Mouse (Mus musculus) large intestine, adult 2 months (tissue): ENCODE results near the gene Psmb5. TPM values are rescaled to one million over a fixed set of nuclear protein-coding genes. Genes with fewer than 3 reads are reported as not detected.

Experiments
- DNase-seq: peaks from one replicate; pipeline ENCODE4 v3.0.0-alpha.2; 2012; ENCODE audit warnings: low read depth, low spot score
- WGBS: fragments of 180-500 bp; shearing (Covaris S2); methylation state at CpG from one replicate; pipeline ENCODE4 v1.1.7; 2018; 5-methylcytosine and 5-hydroxymethylcytosine counted together
- polyA plus RNA-seq: library from polyadenylated mRNA; depleted of rRNA; stranded (reverse); fragments of >200 nt; gene quantifications from 2 replicates; pipeline ENCODE4 v1.2.3, GENCODE M21; 2012; rRNA removed

The Psmb5 gene
- polyA plus RNA-seq, 1 experiment, result 183 TPM

DNA sequence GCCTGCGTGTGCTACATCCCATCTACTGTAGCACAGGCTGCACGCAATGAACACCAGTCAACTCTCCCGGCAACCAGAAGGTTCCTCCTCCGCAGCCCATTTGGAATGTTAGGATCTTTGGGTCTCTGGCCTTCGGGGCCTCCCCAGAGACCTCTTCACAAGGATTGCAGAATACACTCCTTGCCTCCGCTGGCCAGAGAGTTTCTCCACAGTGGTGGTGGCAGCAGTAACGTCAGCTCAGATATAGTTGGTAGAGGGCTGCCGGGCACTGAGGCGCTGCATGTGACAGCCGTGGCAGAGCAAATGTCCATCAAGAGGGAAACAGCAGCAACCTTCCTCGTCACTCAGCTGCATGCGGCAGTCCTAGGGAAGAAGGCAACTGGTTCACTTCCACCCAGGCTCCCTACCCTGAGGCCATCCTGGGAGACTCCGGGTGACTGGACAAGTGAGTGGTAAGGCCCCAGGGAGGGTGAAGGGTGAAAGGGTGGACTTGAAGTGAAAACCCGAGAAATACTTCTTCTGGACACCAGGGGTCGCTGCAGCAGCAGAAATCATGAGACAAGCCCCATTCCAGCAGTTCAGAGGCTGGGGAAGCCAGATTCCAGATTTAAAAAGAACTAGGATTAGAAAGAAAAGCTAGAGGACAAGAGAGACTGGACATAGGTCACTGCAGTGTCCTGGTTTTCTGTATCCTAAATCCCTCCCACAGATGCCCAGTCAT, 49.0 kb downstream of the Psmb5 start:
- WGBS, result 72% methylated on average over 15 of the region's 15 CpGs
- DNase-seq, result no peak

Other genes starting within 250 kb of the Psmb5 start
- gene Slc7a7, start 200.2 kb downstream of the Psmb5 start, polyA plus RNA-seq, result 211 and 290 TPM in 2 replicates
- gene Mrpl52, start 191.1 kb downstream of the Psmb5 start, polyA plus RNA-seq, result 315 and 345 TPM in 2 replicates
- gene Mmp14, start 186.4 kb downstream of the Psmb5 start, polyA plus RNA-seq, result 37.7 and 47.3 TPM in 2 replicates
- 192 and 196 TPM in 2 replicates for gene Lrp10, start 153.9 kb downstream of the Psmb5 start, polyA plus RNA-seq
- gene Rem2, start 141.9 kb downstream of the Psmb5 start, polyA plus RNA-seq, result 0.07 and 0.19 TPM in 2 replicates
- 26.1 and 31.1 TPM in 2 replicates for gene Prmt5, start 100.5 kb downstream of the Psmb5 start, polyA plus RNA-seq
- gene Haus4, start 63.4 kb downstream of the Psmb5 start, polyA plus RNA-seq, result 17.0 and 18.3 TPM in 2 replicates
- gene Ajuba, start 40.5 kb downstream of the Psmb5 start, polyA plus RNA-seq, result 3.4 and 3.5 TPM in 2 replicates
- gene 4931414P19Rik, start 12.0 kb downstream of the Psmb5 start, polyA plus RNA-seq, result 5.5 and 6.9 TPM in 2 replicates
- not detected in 2 replicates for gene Psmb11, start 3.4 kb upstream of the Psmb5 start, polyA plus RNA-seq
- not detected in 2 replicates for gene Gm17606, start 22.9 kb upstream of the Psmb5 start, polyA plus RNA-seq
- gene Cdh24, start 23.3 kb upstream of the Psmb5 start, polyA plus RNA-seq, result 3.2 and 4.4 TPM in 2 replicates
- gene 1700123O20Rik, start 68.2 kb upstream of the Psmb5 start, polyA plus RNA-seq, result 59.2 and 60.6 TPM in 2 replicates
- 62.6 and 82.5 TPM in 2 replicates for gene Acin1, start 68.9 kb upstream of the Psmb5 start, polyA plus RNA-seq
- 0.05 TPM in 1 of 2 replicates, not detected in the other for gene Gm29776, start 80.8 kb upstream of the Psmb5 start, polyA plus RNA-seq
- gene Cebpe, start 94.2 kb upstream of the Psmb5 start, polyA plus RNA-seq, result 0.35 and 1.3 TPM in 2 replicates
- 36.1 and 135 TPM in 2 replicates for gene Slc7a8, start 163.9 kb upstream of the Psmb5 start, polyA plus RNA-seq
- gene Rnf212b, start 196.1 kb upstream of the Psmb5 start, polyA plus RNA-seq, result not detected in 2 replicates